Mouse (Mus musculus): ENCODE data around the gene Rnf144b. TPM values are rescaled to one million over a fixed set of nuclear protein-coding genes. Genes with fewer than 3 reads are reported as not detected.
A peak's percentile ranks its signal among the peaks of the same experiment; 100 is the strongest.

The Rnf144b gene
- polyA plus RNA-seq, 1 experiment from 2014 or later = 2.3 TPM

DNA sequence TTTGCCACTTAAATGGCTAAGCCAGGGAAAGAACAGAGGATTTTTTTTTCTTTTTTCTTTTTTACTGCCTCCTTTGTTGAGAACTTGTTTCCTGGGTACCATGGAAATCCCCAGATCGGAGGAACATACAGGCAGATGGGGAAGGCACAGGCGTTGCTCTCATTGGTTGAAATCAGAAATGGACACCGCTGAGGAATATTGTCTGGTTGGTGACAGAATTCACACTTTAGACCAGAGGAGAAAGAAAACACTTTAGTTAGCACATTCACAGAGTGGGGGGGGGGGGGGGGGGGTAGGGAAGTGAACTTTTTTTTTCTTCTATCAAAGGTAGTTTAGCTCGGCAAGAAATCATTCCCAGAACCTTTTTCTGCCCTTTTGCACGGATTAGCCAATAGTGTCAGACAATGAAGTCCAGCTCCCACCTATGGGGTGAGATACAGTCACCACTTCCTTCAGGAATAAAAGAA, 155.4 kb downstream of the Rnf144b start:
- H3K9me3 ChIP-seq (ENCODE audit: control insufficient read depth, low read length) = no peaks in the 10 kb centered on the region
- H3K9ac ChIP-seq (ENCODE audit: low read length) = no peak overlapping the region
- no peak for ATAC-seq (ENCODE audit: insufficient number of reproducible peaks, insufficient read depth, low FRiP score, low read depth)
- H3K4me1 ChIP-seq (ENCODE audit: control insufficient read depth in 2 of 2, insufficient read depth in 2 of 2, low read length in 2 of 2) = peaks cover 18 to 29% of the 10 kb centered on the region in 2 experiments
- H3K27ac ChIP-seq (replicated peaks in 1 of 2; ENCODE audit: control insufficient read depth in 1 of 2, insufficient read depth in 1 of 2, low read depth in 2 of 2, low read length in 2 of 2) = peak overlapping the region; percentile 83 to 93
- peak overlapping the region; percentile 61 for H3K4me2 ChIP-seq (ENCODE audit: low read length)
- 39% methylated on average over 5 of the region's 5 CpGs for WGBS
- H3K27me3 ChIP-seq (ENCODE audit: control insufficient read depth, insufficient read depth, low read length) = no peaks in the 10 kb centered on the region
- H3K4me3 ChIP-seq (ENCODE audit: control insufficient read depth in 1 of 2, insufficient read depth in 1 of 2, low read depth in 1 of 2, low read length in 2 of 2) = no peak overlapping the region
- no peaks in the 10 kb centered on the region for H3K36me3 ChIP-seq (ENCODE audit: control insufficient read depth, insufficient read depth, low read length)

GRCm38 (mm10) chr13:47282221-47282620, 159.8 kb downstream of the Rnf144b start:
- Histone ChIP-seq H3K27ac (replicated peaks in 1 of 2; ENCODE audit: control insufficient read depth in 1 of 2, insufficient read depth in 1 of 2, low read depth in 2 of 2, low read length in 2 of 2) (no peak overlapping the region), H3K36me3 (ENCODE audit: control insufficient read depth, insufficient read depth, low read length) (no peaks in the 10 kb centered on the region), H3K4me2 (ENCODE audit: low read length) (no peak overlapping the region), H3K9me3 (ENCODE audit: control insufficient read depth, low read length) (no peaks in the 10 kb centered on the region), H3K4me1 (ENCODE audit: control insufficient read depth in 2 of 2, insufficient read depth in 2 of 2, low read length in 2 of 2) (peaks cover 12% of the 10 kb centered on the region in 2 experiments), H3K27me3 (ENCODE audit: control insufficient read depth, insufficient read depth, low read length) (no peaks in the 10 kb centered on the region), H3K9ac (ENCODE audit: low read length) (no peak overlapping the region), H3K4me3 (ENCODE audit: control insufficient read depth in 1 of 2, insufficient read depth in 1 of 2, low read depth in 1 of 2, low read length in 2 of 2) (no peak overlapping the region)
- 63% methylated on average over 3 of the region's 3 CpGs for WGBS
- ATAC-seq (ENCODE audit: insufficient number of reproducible peaks, insufficient read depth, low FRiP score, low read depth) = no peak

- Histone ChIP-seq H3K9me3 (ENCODE audit: control insufficient read depth, low read length) (no peaks in the 10 kb centered on the region), H3K36me3 (ENCODE audit: control insufficient read depth, insufficient read depth, low read length) (no peaks in the 10 kb centered on the region), H3K4me2 (ENCODE audit: low read length) (no peak overlapping the region), H3K4me3 (ENCODE audit: control insufficient read depth in 1 of 2, insufficient read depth in 1 of 2, low read depth in 1 of 2, low read length in 2 of 2) (no peak overlapping the region), H3K4me1 (ENCODE audit: control insufficient read depth in 2 of 2, insufficient read depth in 2 of 2, low read length in 2 of 2) (peaks cover 3% of the 10 kb centered on the region in 2 experiments), H3K27me3 (ENCODE audit: control insufficient read depth, insufficient read depth, low read length) (no peaks in the 10 kb centered on the region), H3K9ac (ENCODE audit: low read length) (no peak overlapping the region), H3K27ac (replicated peaks in 1 of 2; ENCODE audit: control insufficient read depth in 1 of 2, insufficient read depth in 1 of 2, low read depth in 2 of 2, low read length in 2 of 2) (no peak overlapping the region)
- 0 out of 2 replicates have a peak, but pooled peaks have one; percentile 35 for ATAC-seq (ENCODE audit: insufficient number of reproducible peaks, insufficient read depth, low FRiP score, low read depth)
- WGBS = 41% methylated on average over 4 of the region's 4 CpGs
Measured at GRCm38 (mm10) chr13:47288449-47288848, 166.0 kb downstream of the Rnf144b start.

- Histone ChIP-seq H3K9me3 (ENCODE audit: control insufficient read depth, low read length) (no peaks in the 10 kb centered on the region), H3K4me3 (ENCODE audit: control insufficient read depth in 1 of 2, insufficient read depth in 1 of 2, low read depth in 1 of 2, low read length in 2 of 2) (no peak overlapping the region), H3K36me3 (ENCODE audit: control insufficient read depth, insufficient read depth, low read length) (no peaks in the 10 kb centered on the region), H3K4me2 (ENCODE audit: low read length) (no peak overlapping the region), H3K4me1 (ENCODE audit: control insufficient read depth in 2 of 2, insufficient read depth in 2 of 2, low read length in 2 of 2) (peaks cover 3 to 11% of the 10 kb centered on the region in 2 experiments), H3K9ac (ENCODE audit: low read length) (no peak overlapping the region), H3K27me3 (ENCODE audit: control insufficient read depth, insufficient read depth, low read length) (no peaks in the 10 kb centered on the region), H3K27ac (replicated peaks in 1 of 2; ENCODE audit: control insufficient read depth in 1 of 2, insufficient read depth in 1 of 2, low read depth in 2 of 2, low read length in 2 of 2) (no peak overlapping the region)
- ATAC-seq (ENCODE audit: insufficient number of reproducible peaks, insufficient read depth, low FRiP score, low read depth) = no peak
- WGBS = 89% methylated on average over 8 of the region's 8 CpGs
Measured at GRCm38 (mm10) chr13:47296465-47296864, 174.0 kb downstream of the Rnf144b start.

Other genes starting within 250 kb of the Rnf144b start
- 47.8 and 55.2 TPM in 2 replicates for gene Kif13a, start 192.8 kb upstream of the Rnf144b start, polyA plus RNA-seq (2014; fragmentation: Nextera tagmentation; extraction: Ambion mirVana)
- 4.5 and 6.0 TPM in 2 replicates for gene Nhlrc1, start 107.8 kb upstream of the Rnf144b start, polyA plus RNA-seq (2014; fragmentation: Nextera tagmentation; extraction: Ambion mirVana)
- 7.5 and 8.0 TPM in 2 replicates for gene Kdm1b, start 79.2 kb upstream of the Rnf144b start, polyA plus RNA-seq (2014; fragmentation: Nextera tagmentation; extraction: Ambion mirVana)
- 17.1 and 18.4 TPM in 2 replicates for gene Tpmt, start 77.9 kb upstream of the Rnf144b start, polyA plus RNA-seq (2014; fragmentation: Nextera tagmentation; extraction: Ambion mirVana)
- 130 and 132 TPM in 2 replicates for gene Dek, start 16.5 kb upstream of the Rnf144b start, polyA plus RNA-seq (2014; fragmentation: Nextera tagmentation; extraction: Ambion mirVana)